Mouse (Mus musculus): ENCODE measurements at regions not wholly inside any gene's neighbourhood (a gene's known extent, or its start where the extent isn't known, plus 50 kb on each side); places are given as distances from the start of the nearest gene placed in this dataset.

DNA sequence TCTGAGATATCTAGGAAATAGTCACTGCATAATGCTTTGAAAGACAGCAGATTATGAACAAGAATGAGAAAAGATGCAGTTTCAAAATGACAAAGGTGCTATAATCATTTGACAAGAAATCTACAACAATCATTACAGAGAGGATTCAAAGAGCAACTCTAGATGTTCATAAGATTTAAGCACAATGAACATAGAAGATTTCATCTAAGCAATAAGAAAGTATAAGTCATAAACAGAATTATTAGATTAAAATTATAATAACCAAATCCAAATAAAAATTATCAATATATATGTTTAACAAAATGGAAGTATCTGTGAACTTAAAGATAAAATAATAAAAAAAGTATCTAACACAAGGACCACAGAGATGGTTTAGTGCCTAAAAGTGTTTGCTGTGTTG, 783.9 kb downstream of the Stpg2 start:
- Histone ChIP-seq H3K4me3 (replicated peaks; ENCODE audit: low read depth, low read length) (no peak overlapping the region), H3K9me3 (replicated peaks; ENCODE audit: low read length) (no peaks in the 10 kb centered on the region), H3K4me2 (ENCODE audit: low read length) (no peak overlapping the region), H3K9ac (ENCODE audit: low read depth, low read length) (no peak overlapping the region), H3K36me3 (ENCODE audit: insufficient read depth, low read length) (no peaks in the 10 kb centered on the region), H3K27me3 (ENCODE audit: insufficient read depth, low read length) (no peaks in the 10 kb centered on the region), H3K27ac (no peak overlapping the region), H3K4me1 (replicated peaks; ENCODE audit: insufficient read depth, low read length) (no peaks in the 10 kb centered on the region)
- TF ChIP-seq CTCF (IDR thresholded peaks at IDR 0.05; ENCODE audit: low read depth) = no peak
- ATAC-seq (replicated peaks; ENCODE audit: low FRiP score, low read depth) (no peak), DNase-seq (ENCODE audit: low spot score) (no peak)

DNA sequence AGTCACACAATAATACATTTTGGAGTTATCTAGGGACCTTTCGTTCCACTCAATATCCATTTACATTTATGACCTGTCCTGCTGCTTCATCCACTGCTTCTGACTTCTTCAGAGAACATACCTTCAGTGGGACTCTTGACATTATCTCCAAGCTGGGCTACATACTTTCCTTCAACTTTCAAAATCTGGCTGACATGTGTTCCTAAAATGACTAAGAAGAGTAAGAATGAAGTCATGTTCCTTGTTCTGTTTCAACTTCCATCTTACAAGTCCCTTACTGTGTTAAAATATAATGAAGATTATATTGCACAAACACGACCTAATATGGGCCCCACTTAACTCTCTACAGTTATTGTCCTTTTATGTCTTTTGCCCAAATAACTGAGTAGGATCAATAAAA, 807.0 kb downstream of the Stpg2 start:
- no peak for TF ChIP-seq CTCF (IDR thresholded peaks at IDR 0.05; ENCODE audit: low read depth)
- H3K27ac ChIP-seq = no peak overlapping the region

GRCm38 (mm10) chr3:140034101-140034500, 828.6 kb downstream of the Stpg2 start:
- WGBS = 79% methylated on average over 3 of the region's 3 CpGs
- H3K4me3 ChIP-seq (replicated peaks; ENCODE audit: low read depth, low read length) = no peak overlapping the region
- ATAC-seq (replicated peaks; ENCODE audit: low FRiP score, low read depth) = no peak

More for the DNA sequence above, 807.0 kb downstream of the Stpg2 start:
- Histone ChIP-seq H3K4me3 (replicated peaks; ENCODE audit: low read depth, low read length) (no peak overlapping the region), H3K4me2 (ENCODE audit: low read length) (no peak overlapping the region), H3K9ac (ENCODE audit: low read depth, low read length) (no peak overlapping the region), H3K4me1 (replicated peaks; ENCODE audit: insufficient read depth, low read length) (no peaks in the 10 kb centered on the region), H3K9me3 (replicated peaks; ENCODE audit: low read length) (no peaks in the 10 kb centered on the region), H3K27me3 (ENCODE audit: insufficient read depth, low read length) (no peaks in the 10 kb centered on the region), H3K36me3 (ENCODE audit: insufficient read depth, low read length) (no peaks in the 10 kb centered on the region)
- WGBS = 84% methylated on average over 2 of the region's 2 CpGs
- DNase-seq (ENCODE audit: low spot score) (no peak), ATAC-seq (replicated peaks; ENCODE audit: low FRiP score, low read depth) (no peak)

GRCm38 (mm10) chr3:140035142-140035541, 829.6 kb downstream of the Stpg2 start:
- WGBS = 85% methylated on average over 2 of the region's 2 CpGs
- H3K9ac ChIP-seq (ENCODE audit: low read depth, low read length) = no peak overlapping the region
- no peaks in the 10 kb centered on the region for H3K4me1 ChIP-seq (replicated peaks; ENCODE audit: insufficient read depth, low read length)
- no peaks in the 10 kb centered on the region for H3K36me3 ChIP-seq (ENCODE audit: insufficient read depth, low read length)
- H3K27ac ChIP-seq = no peak overlapping the region
- ATAC-seq (replicated peaks; ENCODE audit: low FRiP score, low read depth) = no peak
- H3K27me3 ChIP-seq (ENCODE audit: insufficient read depth, low read length) = no peaks in the 10 kb centered on the region
- no peaks in the 10 kb centered on the region for H3K9me3 ChIP-seq (replicated peaks; ENCODE audit: low read length)
- no peak for DNase-seq (ENCODE audit: low spot score)
- H3K4me2 ChIP-seq (ENCODE audit: low read length) = no peak overlapping the region
- no peak overlapping the region for H3K4me3 ChIP-seq (replicated peaks; ENCODE audit: low read depth, low read length)
- TF ChIP-seq CTCF (IDR thresholded peaks at IDR 0.05; ENCODE audit: low read depth) = no peak

More at GRCm38 (mm10) chr3:140034101-140034500, 828.6 kb downstream of the Stpg2 start:
- TF ChIP-seq CTCF (IDR thresholded peaks at IDR 0.05; ENCODE audit: low read depth) = no peak
- H3K9me3 ChIP-seq (replicated peaks; ENCODE audit: low read length) = no peaks in the 10 kb centered on the region
- H3K4me1 ChIP-seq (replicated peaks; ENCODE audit: insufficient read depth, low read length) = no peaks in the 10 kb centered on the region
- H3K27ac ChIP-seq = no peak overlapping the region
- no peaks in the 10 kb centered on the region for H3K36me3 ChIP-seq (ENCODE audit: insufficient read depth, low read length)
- H3K4me2 ChIP-seq (ENCODE audit: low read length) = no peak overlapping the region
- DNase-seq (ENCODE audit: low spot score) = no peak
- no peak overlapping the region for H3K9ac ChIP-seq (ENCODE audit: low read depth, low read length)
- H3K27me3 ChIP-seq (ENCODE audit: insufficient read depth, low read length) = no peaks in the 10 kb centered on the region

- DNase-seq (ENCODE audit: low spot score) = no peak
- no peaks in the 10 kb centered on the region for H3K9me3 ChIP-seq (replicated peaks; ENCODE audit: low read length)
- TF ChIP-seq CTCF (IDR thresholded peaks at IDR 0.05; ENCODE audit: low read depth) = no peak
- no peaks in the 10 kb centered on the region for H3K4me1 ChIP-seq (replicated peaks; ENCODE audit: insufficient read depth, low read length)
- H3K36me3 ChIP-seq (ENCODE audit: insufficient read depth, low read length) = no peaks in the 10 kb centered on the region
- no peaks in the 10 kb centered on the region for H3K27me3 ChIP-seq (ENCODE audit: insufficient read depth, low read length)
- H3K9ac ChIP-seq (ENCODE audit: low read depth, low read length) = no peak overlapping the region
- ATAC-seq (replicated peaks; ENCODE audit: low FRiP score, low read depth) = no peak
- no peak overlapping the region for H3K4me2 ChIP-seq (ENCODE audit: low read length)
- H3K27ac ChIP-seq = no peak overlapping the region
- H3K4me3 ChIP-seq (replicated peaks; ENCODE audit: low read depth, low read length) = no peak overlapping the region
These were observed 839.4 kb downstream of the Stpg2 start for GRCm38 (mm10) chr3:140044898-140045297.

DNA sequence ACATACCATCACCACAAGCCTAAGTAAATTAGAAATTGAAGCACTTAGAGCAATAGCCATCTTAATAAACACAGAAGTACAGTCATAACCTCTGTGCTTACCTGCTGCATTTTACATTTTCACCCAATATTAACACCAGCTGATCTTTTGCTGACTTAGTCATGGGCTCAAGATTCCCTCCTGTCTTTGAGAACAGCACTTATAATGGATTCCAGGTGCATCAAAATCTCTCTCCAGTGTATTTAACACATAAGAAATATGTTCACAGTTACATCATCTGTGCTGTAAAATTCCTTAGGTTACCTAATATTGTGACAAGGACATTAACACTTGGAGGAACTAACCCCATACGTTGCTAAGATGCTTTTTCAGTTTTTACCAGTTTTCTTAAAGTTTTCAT, 849.1 kb downstream of the Stpg2 start:
- Histone ChIP-seq H3K4me3 (replicated peaks; ENCODE audit: low read depth, low read length) (no peak overlapping the region), H3K36me3 (ENCODE audit: insufficient read depth, low read length) (no peaks in the 10 kb centered on the region), H3K9me3 (replicated peaks; ENCODE audit: low read length) (no peaks in the 10 kb centered on the region), H3K9ac (ENCODE audit: low read depth, low read length) (no peak overlapping the region), H3K4me2 (ENCODE audit: low read length) (no peak overlapping the region), H3K27me3 (ENCODE audit: insufficient read depth, low read length) (no peaks in the 10 kb centered on the region), H3K4me1 (replicated peaks; ENCODE audit: insufficient read depth, low read length) (no peaks in the 10 kb centered on the region), H3K27ac (no peak overlapping the region)
- 63% methylated on average over 1 of the region's 1 CpGs for WGBS
- ATAC-seq (replicated peaks; ENCODE audit: low FRiP score, low read depth) (no peak), DNase-seq (ENCODE audit: low spot score) (no peak)
- no peak for TF ChIP-seq CTCF (IDR thresholded peaks at IDR 0.05; ENCODE audit: low read depth)

GRCm38 (mm10) chr3:140057962-140058631, 852.6 kb downstream of the Stpg2 start:
- DNase-seq (ENCODE audit: low spot score) = no peak
- no peaks in the 10 kb centered on the region for H3K27me3 ChIP-seq (ENCODE audit: insufficient read depth, low read length)

More at GRCm38 (mm10) chr3:140057962-140058631, 852.6 kb downstream of the Stpg2 start:
- H3K4me2 ChIP-seq (ENCODE audit: low read length) = no peak overlapping the region
- H3K4me1 ChIP-seq (replicated peaks; ENCODE audit: insufficient read depth, low read length) = no peaks in the 10 kb centered on the region
- TF ChIP-seq CTCF (IDR thresholded peaks at IDR 0.05; ENCODE audit: low read depth) = no peak
- no peak overlapping the region for H3K4me3 ChIP-seq (replicated peaks; ENCODE audit: low read depth, low read length)
- no peak overlapping the region for H3K9ac ChIP-seq (ENCODE audit: low read depth, low read length)
- no peaks in the 10 kb centered on the region for H3K9me3 ChIP-seq (replicated peaks; ENCODE audit: low read length)
- no peak overlapping the region for H3K27ac ChIP-seq
- H3K36me3 ChIP-seq (ENCODE audit: insufficient read depth, low read length) = no peaks in the 10 kb centered on the region
- 79% methylated on average over 3 of the region's 3 CpGs for WGBS
- no peak for ATAC-seq (replicated peaks; ENCODE audit: low FRiP score, low read depth)

Measured in kidney, postnatal 0 days (tissue).